Mouse (Mus musculus) embryo, embryonic 11 days (tissue): ENCODE results near the gene Gpd1.
"Not testable (repeated sequence)": the region's sequence is repeated elsewhere in the genome, so short reads cannot be mapped to it uniquely, and the experiment has no call there.

Experiments
- DNase-seq: peaks from one replicate; pipeline ENCODE4 v3.0.0-alpha.2; 2015

The Gpd1 gene

DNA sequence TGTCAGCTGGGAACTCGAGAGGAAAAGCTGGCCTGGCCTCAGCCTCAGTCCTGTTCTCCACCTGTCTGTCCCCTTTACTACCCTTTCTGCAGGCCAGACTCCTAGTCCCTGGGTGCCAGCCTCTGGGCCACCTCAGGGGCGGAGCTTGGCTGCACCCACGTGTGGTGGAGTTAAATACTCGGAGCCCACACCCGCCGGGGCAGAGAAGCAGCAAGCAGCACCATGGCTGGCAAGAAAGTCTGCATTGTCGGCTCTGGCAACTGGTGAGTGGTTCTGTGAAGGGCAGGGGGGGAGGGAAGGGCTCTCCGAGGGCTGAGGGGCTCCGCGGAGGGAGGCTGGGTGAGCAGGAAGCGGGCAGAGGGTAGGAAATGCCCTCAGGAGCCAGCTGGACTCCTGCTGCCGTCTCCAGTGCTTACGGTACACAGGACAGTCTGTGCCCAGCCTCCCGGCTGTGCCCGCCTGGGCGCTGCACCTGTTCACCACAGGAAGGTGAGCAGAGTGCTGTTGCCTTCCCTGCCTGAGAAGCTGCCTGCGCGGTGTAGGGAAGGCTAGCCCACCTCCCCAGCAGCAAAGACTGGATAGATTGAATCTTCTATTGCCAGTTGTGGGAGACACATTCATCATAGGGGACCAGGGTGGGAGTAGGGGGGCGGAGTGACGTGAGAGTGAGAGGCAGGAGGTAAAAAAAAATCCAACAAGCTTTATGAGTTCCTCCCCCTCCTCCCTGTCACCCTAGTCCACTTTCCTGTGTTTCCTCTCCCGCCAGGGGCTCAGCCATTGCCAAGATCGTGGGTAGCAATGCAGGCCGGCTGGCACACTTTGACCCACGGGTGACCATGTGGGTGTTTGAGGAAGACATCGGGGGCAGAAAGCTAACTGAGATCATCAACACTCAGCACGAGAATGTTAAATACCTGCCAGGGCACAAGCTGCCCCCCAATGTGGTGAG, at the start of gene Gpd1:
Gene Gpd1, plus strand, starts transcription at position 130 of the 949 bp plus-strand sequence.
- no peak for DNase-seq

GRCm38 (mm10) chr15:99667544-99667943, 49.8 kb upstream of the Gpd1 start:
- DNase-seq: no peak

- peak; percentile 90 for DNase-seq
Observed at GRCm38 (mm10) chr15:99668881-99669280, 48.4 kb upstream of the Gpd1 start.

DNA sequence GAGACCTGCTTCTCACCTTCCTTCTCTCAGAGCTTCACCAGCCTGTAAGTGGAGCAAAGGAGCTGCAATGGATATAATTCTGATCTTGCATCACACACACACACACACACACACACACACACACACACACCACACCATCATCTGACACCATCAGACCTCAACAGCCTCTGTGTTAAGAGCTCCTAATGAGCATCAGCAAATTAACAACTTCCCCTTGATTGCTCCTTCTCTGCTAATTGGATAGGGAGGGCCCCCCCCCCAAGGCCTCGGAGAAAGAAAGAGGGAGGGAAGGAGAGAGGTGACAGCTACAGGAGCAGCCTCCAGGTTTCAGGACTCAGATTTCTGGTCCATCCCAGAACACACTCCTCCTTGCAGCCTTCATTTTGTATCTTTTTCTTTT, 47.9 kb upstream of the Gpd1 start:
- no peak for DNase-seq

GRCm38 (mm10) chr15:99670154-99670821, 47.0 kb upstream of the Gpd1 start, which contains the start of gene Asic1:
TSS of gene Asic1 (plus strand) at chr15:99670368.
- peak; percentile 82 for DNase-seq

- no peak for DNase-seq
Observed at GRCm38 (mm10) chr15:99670964-99671670, 46.2 kb upstream of the Gpd1 start.

DNA sequence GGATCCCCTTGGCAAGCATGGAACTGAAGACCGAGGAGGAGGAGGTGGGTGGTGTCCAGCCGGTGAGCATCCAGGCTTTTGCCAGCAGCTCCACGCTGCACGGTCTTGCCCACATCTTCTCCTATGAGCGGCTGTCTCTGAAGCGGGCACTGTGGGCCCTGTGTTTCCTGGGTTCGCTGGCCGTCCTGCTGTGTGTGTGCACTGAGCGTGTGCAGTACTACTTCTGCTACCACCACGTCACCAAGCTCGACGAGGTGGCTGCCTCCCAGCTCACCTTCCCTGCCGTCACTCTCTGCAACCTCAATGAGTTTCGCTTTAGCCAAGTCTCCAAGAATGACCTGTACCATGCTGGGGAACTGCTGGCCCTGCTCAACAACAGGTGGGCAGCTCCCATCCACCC, 45.5 kb upstream of the Gpd1 start:
- DNase-seq: no peak

- DNase-seq: no peak
Observed at GRCm38 (mm10) chr15:99674866-99675265, 42.4 kb upstream of the Gpd1 start.

- DNase-seq: no peak
Observed at GRCm38 (mm10) chr15:99677089-99677488, 40.2 kb upstream of the Gpd1 start.

DNA sequence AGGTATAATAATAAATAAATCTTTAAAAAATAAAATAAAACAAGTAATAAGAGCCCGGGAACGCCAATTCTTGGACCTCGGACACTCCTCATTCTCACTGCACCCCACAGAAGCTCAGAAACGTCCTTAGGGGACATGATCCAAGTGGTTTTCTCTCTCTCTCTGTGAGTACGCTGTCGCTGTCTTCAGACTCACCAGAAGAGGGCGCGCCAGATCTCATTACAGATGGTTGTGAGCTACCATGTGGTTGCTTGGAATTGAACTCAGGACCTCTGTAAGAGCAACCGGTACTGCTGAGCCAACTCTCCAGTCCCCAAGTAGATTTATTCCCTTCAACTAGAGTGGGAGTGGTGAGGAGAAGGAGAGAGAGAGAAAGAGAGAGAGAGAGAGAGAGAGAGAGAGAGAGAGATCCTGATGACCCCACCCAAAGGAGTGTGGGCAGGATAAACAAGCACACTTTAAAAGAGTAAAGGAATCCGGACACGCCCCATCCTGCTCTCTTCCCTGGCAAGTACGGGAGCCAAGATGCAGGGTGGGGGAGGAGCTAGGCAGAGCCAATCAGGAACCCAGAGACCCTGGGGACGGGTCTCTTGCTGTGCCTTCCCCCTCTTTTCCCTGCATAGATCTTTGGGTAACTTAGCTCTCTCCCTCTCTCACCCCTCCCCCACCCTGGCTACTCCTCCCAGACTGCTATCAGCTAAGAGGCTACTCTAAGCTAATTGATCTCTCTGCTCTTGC, 39.1 kb upstream of the Gpd1 start:
- DNase-seq: peak; percentile 67

GRCm38 (mm10) chr15:99679008-99679407, 38.3 kb upstream of the Gpd1 start:
- DNase-seq: no peak

- DNase-seq: no peak
Observed at GRCm38 (mm10) chr15:99682880-99683279, 34.4 kb upstream of the Gpd1 start.

DNA sequence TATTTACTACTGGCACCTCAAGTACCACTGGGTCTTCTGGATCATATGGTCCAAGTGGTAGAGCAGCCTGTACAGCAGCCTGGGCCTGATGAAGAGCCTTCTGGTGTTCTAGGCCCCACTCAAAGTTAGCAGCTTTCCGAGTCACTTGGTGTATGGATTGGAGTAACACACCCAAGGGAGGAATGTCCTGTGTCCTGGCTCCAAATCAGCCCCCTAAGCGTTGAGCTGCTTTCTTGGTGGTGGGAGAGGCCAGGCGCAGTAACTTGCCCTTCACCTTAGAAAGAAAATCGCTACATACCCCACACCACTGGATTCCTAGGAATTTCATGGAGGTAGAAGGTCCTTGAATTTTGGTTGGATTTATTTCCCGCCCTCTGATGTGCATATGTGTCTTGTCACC, 33.2 kb upstream of the Gpd1 start:
- DNase-seq: no peak

DNA sequence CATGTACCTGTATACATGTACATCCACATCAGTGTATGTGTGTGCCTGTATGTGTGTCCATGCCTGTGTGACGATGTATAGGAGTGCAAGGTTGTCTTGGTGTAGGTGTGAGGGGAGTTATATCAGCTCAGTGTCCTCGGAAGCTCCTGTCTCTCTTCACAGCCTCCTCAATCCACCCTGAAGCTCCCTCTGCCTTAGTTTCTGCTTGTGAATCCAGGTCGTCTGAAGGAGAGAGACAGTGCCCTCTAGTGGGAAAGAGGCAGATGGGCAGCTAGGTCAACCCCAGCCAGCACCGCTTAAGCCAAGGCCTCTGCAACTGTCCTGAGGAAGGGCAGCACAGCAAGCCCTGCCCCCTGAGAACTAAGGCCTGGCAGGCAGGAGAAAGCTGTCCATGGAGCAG, 28.6 kb upstream of the Gpd1 start:
- peak; percentile 82 for DNase-seq

GRCm38 (mm10) chr15:99690924-99691323, 26.4 kb upstream of the Gpd1 start:
- DNase-seq: no peak

GRCm38 (mm10) chr15:99691976-99692375, 25.3 kb upstream of the Gpd1 start:
- DNase-seq: no peak

GRCm38 (mm10) chr15:99697309-99697708, 20.0 kb upstream of the Gpd1 start:
- DNase-seq: no peak

- no peak for DNase-seq
Observed at GRCm38 (mm10) chr15:99698533-99699085, 18.7 kb upstream of the Gpd1 start.

- DNase-seq: no peak
Observed at GRCm38 (mm10) chr15:99699715-99700114, 17.6 kb upstream of the Gpd1 start.

- no peak for DNase-seq
Observed at GRCm38 (mm10) chr15:99700219-99701106, 16.9 kb upstream of the Gpd1 start.

- DNase-seq: not testable (repeated sequence)
Observed at GRCm38 (mm10) chr15:99701640-99701998, 15.7 kb upstream of the Gpd1 start.
